In genomic region chr17:43135398-43136265, GRCm38 (mm10) we compare ENCODE assay signal across 14 mouse cellular contexts.
A peak's percentile ranks its signal among the peaks of the same experiment; 100 is the strongest.
DNase-seq lines count a peak whose midpoint lies in the region; ATAC-seq and TF ChIP-seq lines count a peak whose summit lies in the region.
"Had no signal": no experiment of that assay in that cellular context is flagged by ENCODE, and none has a peak within 500 bp of the region (broad histone marks: within the 10 kb centered on the region; RNA-seq: fewer than 3 reads in every experiment).

No protein-coding gene starts in this region.

- no peaks in the 10 kb centered on the region for H3K4me1 ChIP-seq in stomach, embryonic 14.5 days (ENCODE audit: control insufficient read depth, insufficient read depth, low read length)
- H3K4me1 ChIP-seq in stomach, postnatal 0 days (replicated peaks; ENCODE audit: control insufficient read depth, insufficient read depth), result no peaks in the 10 kb centered on the region

- ATAC-seq in stomach, embryonic 14.5 days (ENCODE audit: insufficient number of reproducible peaks, insufficient read depth, low FRiP score, low read depth), result 0 out of 2 replicates have a peak, but pooled peaks have one; percentile 44
- ATAC-seq in stomach, postnatal 0 days (ENCODE audit: low FRiP score, low TSS enrichment), result no peak

- no peak overlapping the region for H3K27ac ChIP-seq in stomach, embryonic 14.5 days (ENCODE audit: low read length)
- H3K27ac ChIP-seq in stomach, postnatal 0 days (replicated peaks), result no peak overlapping the region; the same call in 1 of the 2 replicates

- no peaks in the 10 kb centered on the region for H3K9me3 ChIP-seq in stomach, embryonic 14.5 days (ENCODE audit: control insufficient read depth, low read depth, low read length)
- no peaks in the 10 kb centered on the region for H3K9me3 ChIP-seq in stomach, postnatal 0 days (ENCODE audit: control insufficient read depth, low read length)

- no peak overlapping the region for H3K9ac ChIP-seq in stomach, embryonic 14.5 days (replicated peaks; ENCODE audit: low read depth, low read length)
- no peak overlapping the region for H3K9ac ChIP-seq in stomach, postnatal 0 days (ENCODE audit: low read length)

- no peak overlapping the region for H3K4me3 ChIP-seq in stomach, embryonic 14.5 days (ENCODE audit: low read depth, low read length)
- H3K4me3 ChIP-seq in stomach, postnatal 0 days (ENCODE audit: low read depth, low read length), result no peak overlapping the region
- H3K4me3 ChIP-seq: megakaryocyte, embryonic 14.5 days had no signal

- WGBS in stomach, embryonic 14.5 days, result 50% methylated on average over 7 of the region's 7 CpGs
- 33% methylated on average over 7 of the region's 7 CpGs for WGBS in stomach, postnatal 0 days

- H3K36me3 ChIP-seq in stomach, embryonic 14.5 days (ENCODE audit: control insufficient read depth, insufficient read depth, low read length), result no peaks in the 10 kb centered on the region
- H3K36me3 ChIP-seq in stomach, postnatal 0 days (ENCODE audit: control insufficient read depth, insufficient read depth, low read length), result no peaks in the 10 kb centered on the region

- TF ChIP-seq EP300 in stomach, postnatal 0 days (optimal IDR thresholded peaks at IDR 0.05), result no peak

- peak; percentile 32 to 33 for DNase-seq in cerebellum, postnatal 14 days
- DNase-seq in cerebellum, adult 11-12 months, result no peak
- DNase-seq in left cerebral cortex, postnatal 4 days, result peak; percentile 19
- no peak for DNase-seq in left cerebral cortex, postnatal 25 days (ENCODE audit: low spot score in 2 of 2)
- no peak for DNase-seq in stomach, postnatal 0 days (ENCODE audit: low spot score)
- DNase-seq in T-cell, adult 2 months (ENCODE audit: low spot score), result no peak
- no peak for DNase-seq in gastrocnemius, adult 8-10 months (ENCODE audit: low spot score in 2 of 2)
- DNase-seq: B cell, adult 2 months; cerebellum, postnatal 36 days; heart, adult 11 months; kidney, adult 11 months; kidney, postnatal 4 days had no signal

- no peak overlapping the region for H3K4me2 ChIP-seq in stomach, embryonic 14.5 days (replicated peaks; ENCODE audit: low read depth, low read length)
- no peak overlapping the region for H3K4me2 ChIP-seq in stomach, postnatal 0 days (replicated peaks; ENCODE audit: low read depth)

- TF ChIP-seq CTCF in stomach, postnatal 0 days (IDR thresholded peaks at IDR 0.05; ENCODE audit: low read depth), result no peak

- no peaks in the 10 kb centered on the region for H3K27me3 ChIP-seq in stomach, embryonic 14.5 days (ENCODE audit: control insufficient read depth, insufficient read depth, low read length)
- H3K27me3 ChIP-seq in stomach, postnatal 0 days (ENCODE audit: control insufficient read depth, insufficient read depth, low read length), result no peaks in the 10 kb centered on the region

- intact Hi-C loops in left cerebral cortex, postnatal 4 days (cut with DNase I), result no loop called here
- intact Hi-C loops in left cerebral cortex, postnatal 25 days (cut with DNase I), result no loop called here

Comparison
In these comparisons a context has a peak if more than half of its experiments do, and no peak if none do; other contexts are left out.
1. DNase-seq: peak in cerebellum, postnatal 14 days (2 of 2) and left cerebral cortex, postnatal 4 days (single experiment); none in cerebellum, adult 11-12 months (single experiment), left cerebral cortex, postnatal 25 days (0 of 2), stomach, postnatal 0 days (single experiment), T-cell, adult 2 months (single experiment) and gastrocnemius, adult 8-10 months (0 of 2).